Mouse (Mus musculus) ovary, postnatal 10 days (tissue): Measurements from ENCODE around the gene Olfr145.

ENCODE experiments used
- DNase-seq: peaks from one replicate; pipeline ENCODE4 v3.0.0; 2022; ENCODE audit warnings: low spot score

Olfr145 gene

GRCm38 (mm10) chr9:37896661-37897060, at the start of gene Olfr145:
Gene Olfr145, plus strand, starts transcription at chr9:37896724.
- DNase-seq: no peak

GRCm38 (mm10) chr9:37849267-37849666, 47.3 kb upstream of the Olfr145 start:
- DNase-seq: no peak

- no peak for DNase-seq
Measured at GRCm38 (mm10) chr9:37853969-37854368, 42.6 kb upstream of the Olfr145 start, which contains the start of gene Olfr877. Gene Olfr877, plus strand, starts transcription at chr9:37854269.

- no peak for DNase-seq
Measured at GRCm38 (mm10) chr9:37863325-37863724, 33.2 kb upstream of the Olfr145 start.

GRCm38 (mm10) chr9:37870246-37870645, 26.3 kb upstream of the Olfr145 start:
- DNase-seq: no peak

- no peak for DNase-seq
Measured at GRCm38 (mm10) chr9:37871097-37871496, 25.4 kb upstream of the Olfr145 start.

GRCm38 (mm10) chr9:37871536-37871935, 25.0 kb upstream of the Olfr145 start:
- no peak for DNase-seq

- no peak for DNase-seq
Measured at GRCm38 (mm10) chr9:37890960-37891359, 5.6 kb upstream of the Olfr145 start.

GRCm38 (mm10) chr9:37905555-37905954, 9.0 kb downstream of the Olfr145 start:
- no peak for DNase-seq

GRCm38 (mm10) chr9:37917540-37917939, 21.0 kb downstream of the Olfr145 start, which contains the start of gene Olfr878:
Gene Olfr878, plus strand, starts transcription at chr9:37917840.
- DNase-seq: no peak

- no peak for DNase-seq
Measured at GRCm38 (mm10) chr9:37918018-37918417, 21.5 kb downstream of the Olfr145 start.

- DNase-seq: no peak
Measured at GRCm38 (mm10) chr9:37924194-37924593, 27.7 kb downstream of the Olfr145 start.

GRCm38 (mm10) chr9:37925445-37925844, 28.9 kb downstream of the Olfr145 start:
- no peak for DNase-seq

- DNase-seq: no peak
Measured at GRCm38 (mm10) chr9:37926019-37927013, 29.8 kb downstream of the Olfr145 start.

GRCm38 (mm10) chr9:37932519-37932918, 36.0 kb downstream of the Olfr145 start:
- peak; percentile 5 for DNase-seq

- no peak for DNase-seq
Measured at GRCm38 (mm10) chr9:37934146-37934545, 37.6 kb downstream of the Olfr145 start.

GRCm38 (mm10) chr9:37941167-37941566, 44.6 kb downstream of the Olfr145 start:
- no peak for DNase-seq
